Mouse (Mus musculus) bone marrow, adult 2 months (tissue): Measurements from ENCODE around the gene Fut11. TPM values are rescaled to one million over a fixed set of nuclear protein-coding genes. Genes with fewer than 3 reads are reported as not detected.
A peak's percentile ranks its signal among the peaks of the same experiment; 100 is the strongest.

Experiments used
- H3K27ac ChIP-seq: fragments of 200-500 bp; 2 replicates; pipeline ENCODE4 v1.5.1; 2012; ENCODE audit warnings: low read depth, mild to moderate bottlenecking, control low read depth, inconsistent platforms, low read length; ENCODE audit not compliant: control insufficient read depth, poor library complexity, insufficient read depth
- H3K4me1 ChIP-seq: fragments of 200-500 bp; 2 replicates; pipeline ENCODE4 v1.6.1; 2011; ENCODE audit warnings: low read length; ENCODE audit not compliant: control insufficient read depth, insufficient read depth
- H3K4me3 ChIP-seq: fragments of 200-500 bp; replicated peaks from 2 replicates; pipeline ENCODE3; 2011; ENCODE audit warnings: mild to moderate bottlenecking, low read depth, low read length, control low read depth; ENCODE audit not compliant: control insufficient read depth
- CTCF ChIP-seq: fragments of 200-500 bp; IDR thresholded peaks from 2 replicates; pipeline ENCODE4 v1.5.1; 2011; ENCODE audit warnings: low read length, control low read depth; ENCODE audit not compliant: control insufficient read depth, insufficient read depth
- POLR2A ChIP-seq: fragments of 200-500 bp; IDR thresholded peaks from 2 replicates; pipeline ENCODE4 v1.6.1; 2011; ENCODE audit warnings: low read depth, mild to moderate bottlenecking, control low read depth, low read length, borderline replicate concordance; ENCODE audit not compliant: control insufficient read depth
- WGBS: fragments of 180-500 bp; shearing (Covaris S2); methylation state at CpG from one replicate; pipeline ENCODE4 v1.1.7; 2018; 5-methylcytosine and 5-hydroxymethylcytosine counted together
- polyA plus RNA-seq: library from polyadenylated mRNA; stranded (reverse); fragments of >200 nt; gene quantifications from 2 replicates; pipeline ENCODE4 v1.2.4, GENCODE M21; 2011; ENCODE audit warnings: low replicate concordance; ENCODE audit not compliant: missing spikeins, insufficient read depth, insufficient read length

Fut11 gene
- polyA plus RNA-seq, 1 experiment: 5.8 TPM

- H3K4me1 ChIP-seq: no peaks in the 10 kb centered on the region
- 87% methylated on average over 10 of the region's 10 CpGs for WGBS
- H3K27ac ChIP-seq: no peak overlapping the region
- H3K4me3 ChIP-seq: no peak overlapping the region
- TF ChIP-seq CTCF (no peak), POLR2A (no peak)
These were observed 23.7 kb downstream of the Fut11 start for GRCm38 (mm10) chr14:20718443-20718842.

- H3K27ac ChIP-seq: no peak overlapping the region
- 91% methylated on average over 12 of the region's 12 CpGs for WGBS
- H3K4me1 ChIP-seq: no peaks in the 10 kb centered on the region
- no peak overlapping the region for H3K4me3 ChIP-seq
- TF ChIP-seq POLR2A (no peak), CTCF (no peak)
These were observed 25.0 kb downstream of the Fut11 start for GRCm38 (mm10) chr14:20719767-20720166.

GRCm38 (mm10) chr14:20721371-20721770 is 26.6 kb downstream of the Fut11 start:
- no peak overlapping the region for H3K27ac ChIP-seq
- TF ChIP-seq POLR2A: no peak
- no peak for TF ChIP-seq CTCF
- 90% methylated on average over 4 of the region's 4 CpGs for WGBS
- no peak overlapping the region for H3K4me3 ChIP-seq
- no peaks in the 10 kb centered on the region for H3K4me1 ChIP-seq

GRCm38 (mm10) chr14:20723006-20723405 is 28.2 kb downstream of the Fut11 start:
- TF ChIP-seq POLR2A (no peak), CTCF (no peak)
- H3K4me1 ChIP-seq: no peaks in the 10 kb centered on the region
- WGBS: 94% methylated on average over 12 of the region's 12 CpGs
- no peak overlapping the region for H3K4me3 ChIP-seq
- H3K27ac ChIP-seq: no peak overlapping the region

GRCm38 (mm10) chr14:20724043-20724442 is 29.3 kb downstream of the Fut11 start:
- TF ChIP-seq POLR2A (no peak), CTCF (peak; percentile 70)
- Histone ChIP-seq H3K4me1 (no peaks in the 10 kb centered on the region), H3K27ac (no peak overlapping the region), H3K4me3 (no peak overlapping the region)
- 33% methylated on average over 5 of the region's 5 CpGs for WGBS

GRCm38 (mm10) chr14:20725660-20726339 is 31.0 kb downstream of the Fut11 start:
- no peak overlapping the region for H3K27ac ChIP-seq
- no peaks in the 10 kb centered on the region; the same call in 1 of the 2 replicates for H3K4me1 ChIP-seq
- WGBS: 71% methylated on average over 6 of the region's 6 CpGs
- H3K4me3 ChIP-seq: no peak overlapping the region
- TF ChIP-seq CTCF: no peak
- TF ChIP-seq POLR2A: no peak

- TF ChIP-seq POLR2A (no peak), CTCF (no peak)
- Histone ChIP-seq H3K4me1 (no peaks in the 10 kb centered on the region; the same call in 1 of the 2 replicates), H3K4me3 (no peak overlapping the region), H3K27ac (no peak overlapping the region)
- 90% methylated on average over 9 of the region's 9 CpGs for WGBS
These were observed 35.1 kb downstream of the Fut11 start for GRCm38 (mm10) chr14:20729871-20730270.

- Histone ChIP-seq H3K4me1 (no peaks in the 10 kb centered on the region; the same call in none of the 2 replicates), H3K4me3 (no peak overlapping the region), H3K27ac (peak overlapping the region; percentile 18; the same call in 1 of the 2 replicates)
- no peak for TF ChIP-seq CTCF
- no peak for TF ChIP-seq POLR2A
- WGBS: 69% methylated on average over 9 of the region's 9 CpGs
These were observed 36.3 kb downstream of the Fut11 start for GRCm38 (mm10) chr14:20730853-20731602.
